Mouse (Mus musculus) G1E (cell line): Measurements from ENCODE around the gene Miga2.

ENCODE experiments used
- CTCF ChIP-seq: IDR thresholded peaks from 2 replicates; pipeline ENCODE4 v1.5.1; 2012; ENCODE audit warnings: low read depth, low read length, inconsistent platforms, mixed read lengths
- GATA1 ChIP-seq: IDR thresholded peaks from 2 replicates; pipeline ENCODE4 v1.6.1; 2012; ENCODE audit warnings: borderline replicate concordance, low read length, inconsistent platforms, mixed read lengths
- GATA2 ChIP-seq: IDR thresholded peaks from 2 replicates; pipeline ENCODE4 v1.6.1; 2012; ENCODE audit warnings: low read depth, low read length, inconsistent platforms, borderline replicate concordance
- POLR2AphosphoS5 ChIP-seq: IDR thresholded peaks from 2 replicates; pipeline ENCODE4 v1.6.1; 2012; ENCODE audit warnings: low read depth, low read length, inconsistent platforms; ENCODE audit not compliant: insufficient replicate concordance
- TAL1 ChIP-seq: conservative IDR thresholded peaks from 2 replicates; pipeline ENCODE4 v1.6.1; 2012; ENCODE audit warnings: low read depth, low read length, inconsistent platforms, mixed read lengths

DNA sequence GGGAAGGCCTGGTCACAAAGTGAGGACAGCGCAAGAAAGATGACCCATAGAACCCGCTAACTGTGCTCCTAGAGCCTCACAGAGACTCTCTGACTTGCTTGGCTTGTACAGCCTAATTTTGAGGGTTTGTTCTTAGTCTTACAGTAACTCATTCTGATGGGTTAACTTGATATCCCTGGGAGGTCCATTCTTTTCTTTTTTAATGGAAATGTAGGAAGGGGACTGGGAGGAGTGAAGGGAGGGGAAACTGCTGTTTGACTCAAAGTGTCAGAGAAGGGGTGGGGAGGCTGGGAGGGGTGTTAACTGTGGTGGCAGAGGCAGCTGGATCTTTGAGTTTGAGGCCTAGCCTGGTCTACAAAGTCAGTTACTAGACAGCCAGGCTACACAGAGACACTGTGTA lies 28.7 kb upstream of the Miga2 start:
- TF ChIP-seq GATA1 = no peak
- TF ChIP-seq CTCF = no peak
- TF ChIP-seq TAL1 = no peak
- TF ChIP-seq GATA2 = no peak
- no peak for TF ChIP-seq POLR2AphosphoS5
